Mouse (Mus musculus) adrenal gland, postnatal 25 days (tissue): ENCODE data around the gene Cers2. TPM values are rescaled to one million over a fixed set of nuclear protein-coding genes. Genes with fewer than 3 reads are reported as not detected.

Experiments used
- total RNA-seq: library from RNA; stranded (reverse); gene quantifications from 2 replicates; pipeline ENCODE4 v1.2.3, GENCODE M21; 2021

The Cers2 gene
- total RNA-seq, 1 experiment from 2014 or later: 254 TPM

Other genes with a start within 250 kb of the Cers2 start
- gene Pip5k1a, start 207.9 kb upstream of the Cers2 start, total RNA-seq: 39.5 and 43.1 TPM in 2 replicates
- 68.4 and 72.5 TPM in 2 replicates for gene Vps72, start 203.8 kb upstream of the Cers2 start, total RNA-seq
- gene Tmod4, start 190.3 kb upstream of the Cers2 start, total RNA-seq: 1.0 and 1.1 TPM in 2 replicates
- gene Scnm1, start 180.8 kb upstream of the Cers2 start, total RNA-seq: 35.1 and 40.6 TPM in 2 replicates
- 13.8 and 14.8 TPM in 2 replicates for gene Lysmd1, start 180.7 kb upstream of the Cers2 start, total RNA-seq
- 1.1 TPM in 1 of 2 replicates, not detected in the other for gene Tnfaip8l2, start 172.4 kb upstream of the Cers2 start, total RNA-seq
- gene Sema6c, start 154.3 kb upstream of the Cers2 start, total RNA-seq: 3.9 and 5.0 TPM in 2 replicates
- 25.8 and 33.1 TPM in 2 replicates for gene Gabpb2, start 96.9 kb upstream of the Cers2 start, total RNA-seq
- 94.6 and 101 TPM in 2 replicates for gene Cdc42se1, start 86.1 kb upstream of the Cers2 start, total RNA-seq
- 7.6 and 8.9 TPM in 2 replicates for gene Mllt11, start 82.6 kb upstream of the Cers2 start, total RNA-seq
- gene Gm128, start 73.2 kb upstream of the Cers2 start, total RNA-seq: 0.24 TPM in 1 of 2 replicates, not detected in the other
- 0.24 TPM in 1 of 2 replicates, not detected in the other for gene Bnipl, start 63.6 kb upstream of the Cers2 start, total RNA-seq
- gene Mindy1, start 33.4 kb upstream of the Cers2 start, total RNA-seq: 164 and 181 TPM in 2 replicates
- gene Prune1, start 32.7 kb upstream of the Cers2 start, total RNA-seq: 27.9 and 38.2 TPM in 2 replicates
- gene Anxa9, start 7.6 kb upstream of the Cers2 start, total RNA-seq: 1.2 and 1.3 TPM in 2 replicates
- 33.8 and 35.0 TPM in 2 replicates for gene Setdb1, start 42.4 kb downstream of the Cers2 start, total RNA-seq
- not detected in 2 replicates for gene 4930558C23Rik, start 88.0 kb downstream of the Cers2 start, total RNA-seq
- 68.2 and 87.6 TPM in 2 replicates for gene Arnt, start 119.6 kb downstream of the Cers2 start, total RNA-seq
- gene Ctsk, start 184.5 kb downstream of the Cers2 start, total RNA-seq: 2.9 and 4.5 TPM in 2 replicates
- gene Ctss, start 212.0 kb downstream of the Cers2 start, total RNA-seq: 14.1 and 20.2 TPM in 2 replicates
- not detected in 2 replicates for gene Hormad1, start 244.9 kb downstream of the Cers2 start, total RNA-seq